Mouse (Mus musculus): ENCODE data around the gene Elp5. TPM values are rescaled to one million over a fixed set of nuclear protein-coding genes. Genes with fewer than 3 reads are reported as not detected.
A peak's percentile ranks its signal among the peaks of the same experiment; 100 is the strongest.

Gene Elp5
- polyA plus RNA-seq, 1 experiment: 75.3 TPM

GRCm38 (mm10) chr11:69979827-69980195 is 2.5 kb downstream of the Elp5 start:
- no peaks in the 10 kb centered on the region for H3K27me3 ChIP-seq (ENCODE audit: control insufficient read depth, insufficient read depth, low read length)
- H3K4me1 ChIP-seq (replicated peaks; ENCODE audit: control insufficient read depth, insufficient read depth, low read length): peaks cover 14% of the 10 kb centered on the region
- no peak for TF ChIP-seq CTCF (IDR thresholded peaks at IDR 0.05; ENCODE audit: borderline replicate concordance, control insufficient read depth, extremely low read depth, insufficient read depth, low read length, poor library complexity)
- TF ChIP-seq POLR2A (IDR thresholded peaks at IDR 0.05; ENCODE audit: control insufficient read depth, extremely low read depth, insufficient read depth, low read length, poor library complexity): no peak
- whole genome bisulfite sequencing: 3% methylated on average over 16 of the region's 16 CpGs
- H3K4me3 ChIP-seq (ENCODE audit: control insufficient read depth, insufficient read depth, low read length): peak overlapping the region; percentile 59
- peaks cover 8% of the 10 kb centered on the region for H3K36me3 ChIP-seq (ENCODE audit: control insufficient read depth, insufficient read depth, low read length)
- no peak for DNase-seq
- H3K27ac ChIP-seq (ENCODE audit: control insufficient read depth, insufficient read depth, low read length): peak overlapping the region; percentile 14; the same call in 1 of the 2 replicates

GRCm38 (mm10) chr11:69976271-69976670 is 6.0 kb downstream of the Elp5 start:
- no peak overlapping the region for H3K27ac ChIP-seq (ENCODE audit: control insufficient read depth, insufficient read depth, low read length)
- 94% methylated on average over 4 of the region's 4 CpGs for WGBS
- peaks cover 4% of the 10 kb centered on the region for H3K4me1 ChIP-seq (replicated peaks; ENCODE audit: control insufficient read depth, insufficient read depth, low read length)
- H3K4me3 ChIP-seq (ENCODE audit: control insufficient read depth, insufficient read depth, low read length): no peak overlapping the region
- no peaks in the 10 kb centered on the region for H3K27me3 ChIP-seq (ENCODE audit: control insufficient read depth, insufficient read depth, low read length)
- H3K36me3 ChIP-seq (ENCODE audit: control insufficient read depth, insufficient read depth, low read length): peaks cover 9% of the 10 kb centered on the region
- TF ChIP-seq CTCF (IDR thresholded peaks at IDR 0.05; ENCODE audit: borderline replicate concordance, control insufficient read depth, extremely low read depth, insufficient read depth, low read length, poor library complexity): no peak
- TF ChIP-seq POLR2A (IDR thresholded peaks at IDR 0.05; ENCODE audit: control insufficient read depth, extremely low read depth, insufficient read depth, low read length, poor library complexity): no peak
- no peak for DNase-seq

- no peak for DNase-seq
- Histone ChIP-seq H3K27ac (ENCODE audit: control insufficient read depth, insufficient read depth, low read length) (no peak overlapping the region), H3K4me3 (ENCODE audit: control insufficient read depth, insufficient read depth, low read length) (no peak overlapping the region), H3K36me3 (ENCODE audit: control insufficient read depth, insufficient read depth, low read length) (peaks cover 9% of the 10 kb centered on the region), H3K4me1 (replicated peaks; ENCODE audit: control insufficient read depth, insufficient read depth, low read length) (peaks cover 3% of the 10 kb centered on the region), H3K27me3 (ENCODE audit: control insufficient read depth, insufficient read depth, low read length) (no peaks in the 10 kb centered on the region)
- WGBS: 100% methylated on average over 2 of the region's 2 CpGs
- no peak for TF ChIP-seq POLR2A (IDR thresholded peaks at IDR 0.05; ENCODE audit: control insufficient read depth, extremely low read depth, insufficient read depth, low read length, poor library complexity)
- no peak for TF ChIP-seq CTCF (IDR thresholded peaks at IDR 0.05; ENCODE audit: borderline replicate concordance, control insufficient read depth, extremely low read depth, insufficient read depth, low read length, poor library complexity)
Measured at GRCm38 (mm10) chr11:69974907-69975306, 7.4 kb downstream of the Elp5 start.

DNA sequence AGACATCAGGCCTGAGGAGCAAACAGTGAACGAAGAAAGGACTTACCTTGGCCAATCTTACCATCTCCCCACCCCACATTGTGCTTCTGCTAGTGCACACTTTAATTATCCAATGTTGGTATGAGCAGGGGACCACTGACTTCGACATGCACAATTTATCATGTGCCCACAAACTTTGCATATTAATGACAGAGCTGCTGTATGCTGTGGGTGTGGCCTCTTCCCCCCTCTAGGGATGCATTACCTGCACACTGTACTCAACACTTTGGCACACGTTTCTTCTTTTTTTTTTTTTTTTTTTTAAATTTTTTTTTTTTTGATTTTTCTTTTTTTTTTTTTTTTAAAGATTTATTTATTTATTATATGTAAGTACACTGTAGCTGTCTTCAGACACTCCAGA is 11.5 kb downstream of the Elp5 start:
- Histone ChIP-seq H3K27me3 (ENCODE audit: control insufficient read depth, insufficient read depth, low read length) (peaks cover 11% of the 10 kb centered on the region; the same call in 1 of the 2 replicates), H3K27ac (ENCODE audit: control insufficient read depth, insufficient read depth, low read length) (no peak overlapping the region), H3K4me3 (ENCODE audit: control insufficient read depth, insufficient read depth, low read length) (no peak overlapping the region), H3K4me1 (replicated peaks; ENCODE audit: control insufficient read depth, insufficient read depth, low read length) (peaks cover 3% of the 10 kb centered on the region; the same call in 1 of the 2 replicates), H3K36me3 (ENCODE audit: control insufficient read depth, insufficient read depth, low read length) (peaks cover 9% of the 10 kb centered on the region)
- 78% methylated on average over 3 of the region's 3 CpGs for WGBS
- no peak for DNase-seq
- no peak for TF ChIP-seq CTCF (IDR thresholded peaks at IDR 0.05; ENCODE audit: borderline replicate concordance, control insufficient read depth, extremely low read depth, insufficient read depth, low read length, poor library complexity)
- no peak for TF ChIP-seq POLR2A (IDR thresholded peaks at IDR 0.05; ENCODE audit: control insufficient read depth, extremely low read depth, insufficient read depth, low read length, poor library complexity)

DNA sequence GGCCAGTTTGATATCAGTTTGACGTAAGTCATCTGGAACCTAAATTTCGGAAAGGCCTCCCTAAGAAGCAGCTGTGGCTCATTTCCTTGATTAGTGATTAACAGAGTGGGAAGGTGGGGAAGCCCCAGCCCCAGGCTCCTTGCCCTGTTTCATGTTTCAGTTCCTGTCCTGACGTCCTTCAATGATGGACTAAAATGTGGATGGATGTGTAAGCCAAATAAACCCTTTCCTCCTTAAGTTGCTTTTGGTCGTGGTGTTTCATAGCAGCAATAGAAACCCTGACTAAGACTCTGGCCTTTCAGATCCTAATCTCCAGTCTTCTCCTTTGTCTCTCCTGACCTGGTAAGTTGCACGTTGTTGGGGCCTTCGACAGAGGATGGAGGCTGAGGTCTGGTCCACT is 12.1 kb downstream of the Elp5 start:
- Histone ChIP-seq H3K27me3 (ENCODE audit: control insufficient read depth, insufficient read depth, low read length) (peaks cover 14% of the 10 kb centered on the region; the same call in 1 of the 2 replicates), H3K36me3 (ENCODE audit: control insufficient read depth, insufficient read depth, low read length) (peaks cover 9% of the 10 kb centered on the region), H3K27ac (ENCODE audit: control insufficient read depth, insufficient read depth, low read length) (no peak overlapping the region), H3K4me3 (ENCODE audit: control insufficient read depth, insufficient read depth, low read length) (no peak overlapping the region), H3K4me1 (replicated peaks; ENCODE audit: control insufficient read depth, insufficient read depth, low read length) (peaks cover 6% of the 10 kb centered on the region; the same call in 1 of the 2 replicates)
- TF ChIP-seq POLR2A (IDR thresholded peaks at IDR 0.05; ENCODE audit: control insufficient read depth, extremely low read depth, insufficient read depth, low read length, poor library complexity) (no peak), CTCF (IDR thresholded peaks at IDR 0.05; ENCODE audit: borderline replicate concordance, control insufficient read depth, extremely low read depth, insufficient read depth, low read length, poor library complexity) (no peak)
- DNase-seq: no peak
- WGBS: 93% methylated on average over 6 of the region's 6 CpGs

DNA sequence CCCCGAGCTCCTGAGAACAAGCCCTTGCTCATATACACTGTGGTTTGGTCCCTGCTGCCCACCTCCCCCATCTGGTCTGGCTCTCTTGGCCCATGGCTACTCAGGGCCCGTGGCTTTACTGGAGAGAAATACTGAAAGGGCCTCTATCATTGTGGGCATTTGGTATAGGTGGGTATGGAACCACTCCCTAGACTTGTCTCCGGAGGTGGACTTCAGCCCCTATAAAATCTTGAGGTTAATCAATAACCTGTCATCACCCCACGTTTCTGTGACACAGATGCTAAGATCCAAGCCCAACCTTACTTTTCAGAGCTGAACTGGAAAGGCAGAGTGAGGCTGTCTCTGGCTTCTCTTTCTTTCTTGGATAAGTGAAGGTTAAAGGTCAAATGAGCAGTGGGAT is 13.5 kb downstream of the Elp5 start:
- Histone ChIP-seq H3K27ac (ENCODE audit: control insufficient read depth, insufficient read depth, low read length) (no peak overlapping the region), H3K27me3 (ENCODE audit: control insufficient read depth, insufficient read depth, low read length) (peaks cover 18% of the 10 kb centered on the region; the same call in 1 of the 2 replicates), H3K36me3 (ENCODE audit: control insufficient read depth, insufficient read depth, low read length) (peaks cover 5% of the 10 kb centered on the region), H3K4me1 (replicated peaks; ENCODE audit: control insufficient read depth, insufficient read depth, low read length) (peaks cover 7% of the 10 kb centered on the region; the same call in 1 of the 2 replicates), H3K4me3 (ENCODE audit: control insufficient read depth, insufficient read depth, low read length) (no peak overlapping the region)
- 91% methylated on average over 4 of the region's 4 CpGs for WGBS
- TF ChIP-seq POLR2A (IDR thresholded peaks at IDR 0.05; ENCODE audit: control insufficient read depth, extremely low read depth, insufficient read depth, low read length, poor library complexity): no peak
- no peak for DNase-seq
